Mouse (Mus musculus) R1 (cell line): ENCODE data around the gene Celf2.
A peak's percentile ranks its signal among the peaks of the same experiment; 100 is the strongest.

Source experiments
- DNase-seq: peaks from one replicate; pipeline ENCODE4 v3.0.0-alpha.2; 2018; ENCODE audit warnings: low read depth, low spot score

Gene Celf2

GRCm38 (mm10) chr2:7026737-7027136 is 482.6 kb downstream of the Celf2 start:
- DNase-seq, result no peak

GRCm38 (mm10) chr2:7025594-7025993 is 483.8 kb downstream of the Celf2 start:
- no peak for DNase-seq

- no peak for DNase-seq
Measured at GRCm38 (mm10) chr2:7022184-7022583, 487.2 kb downstream of the Celf2 start.

DNA sequence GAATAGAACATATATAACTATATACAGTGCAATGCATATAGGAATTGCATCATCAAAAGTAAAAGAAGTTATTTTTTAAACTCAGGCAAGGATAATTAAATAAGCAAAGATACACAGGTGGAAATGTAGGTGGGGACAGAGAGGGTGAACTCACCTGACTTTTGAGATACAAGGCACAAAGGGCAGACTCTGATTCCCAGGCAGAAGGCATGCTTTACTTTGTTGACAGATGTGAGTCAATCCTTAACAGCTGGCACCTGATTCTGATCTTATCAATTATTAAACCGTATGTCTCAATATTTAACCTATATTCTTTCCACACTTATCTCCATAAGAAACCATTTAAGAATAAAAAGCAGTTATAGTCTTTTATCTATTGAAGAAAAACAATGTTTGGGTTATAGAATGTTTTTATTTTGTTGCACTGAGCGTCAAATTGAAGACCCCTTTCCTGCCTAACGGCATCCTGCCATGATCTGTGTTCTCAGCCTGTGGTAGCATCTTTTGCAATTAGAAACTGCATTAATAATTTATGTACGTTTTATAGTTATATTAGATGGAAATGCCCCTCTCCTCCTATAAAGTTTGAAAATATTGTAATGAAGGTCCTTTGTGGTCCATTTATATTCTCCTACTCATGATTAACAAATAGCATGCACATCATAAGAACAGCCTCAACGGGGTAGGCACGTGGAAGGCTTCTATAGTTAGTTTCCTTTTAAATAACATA is 491.8 kb downstream of the Celf2 start:
- no peak for DNase-seq

- no peak for DNase-seq
Measured at GRCm38 (mm10) chr2:7013126-7013525, 496.2 kb downstream of the Celf2 start.

DNA sequence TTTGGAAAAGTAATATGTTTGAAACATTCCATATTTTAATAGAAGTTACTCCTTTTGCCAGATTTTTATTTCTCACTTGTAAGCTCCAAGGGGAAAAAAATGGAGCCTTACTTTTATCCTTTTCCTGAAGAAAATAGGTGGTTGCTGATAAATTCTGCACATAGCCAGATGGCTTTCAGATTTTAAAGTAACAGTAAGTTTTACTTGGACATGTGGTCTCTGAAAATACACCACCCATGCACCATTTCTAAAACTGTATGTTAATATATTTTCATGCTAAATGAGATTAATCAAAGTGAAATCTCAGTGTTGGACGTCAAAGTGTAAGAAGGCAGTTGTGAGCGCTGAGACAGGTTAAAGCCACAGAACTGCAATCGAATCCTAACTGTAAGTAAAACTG is 502.5 kb downstream of the Celf2 start:
- no peak for DNase-seq

- DNase-seq, result no peak
Measured at GRCm38 (mm10) chr2:7001967-7002366, 507.4 kb downstream of the Celf2 start.

GRCm38 (mm10) chr2:6991010-6991421 is 518.3 kb downstream of the Celf2 start:
- DNase-seq, result no peak

- DNase-seq, result no peak
Measured at GRCm38 (mm10) chr2:6985706-6986105, 523.7 kb downstream of the Celf2 start.

GRCm38 (mm10) chr2:6983902-6984301 is 525.5 kb downstream of the Celf2 start:
- DNase-seq, result no peak

DNA sequence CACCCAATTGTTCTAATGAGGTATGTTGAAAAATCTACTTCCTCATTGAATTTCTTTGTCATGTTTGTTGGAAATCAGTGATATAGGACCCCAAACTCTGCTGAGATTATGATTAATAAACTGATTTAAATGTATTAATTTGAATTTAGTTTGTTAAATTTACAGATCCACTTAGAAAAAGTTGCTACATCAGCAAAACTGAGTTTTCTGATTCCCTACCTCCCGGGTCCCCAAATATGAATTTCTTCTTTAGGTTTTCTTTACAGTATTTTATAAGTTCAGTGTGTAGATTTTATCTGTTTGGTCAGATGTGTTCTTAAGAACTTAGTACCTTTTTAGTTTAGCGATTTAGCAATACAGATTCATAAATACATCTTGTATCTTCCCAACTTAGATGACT is 533.1 kb downstream of the Celf2 start:
- DNase-seq, result no peak

- DNase-seq, result no peak
Measured at GRCm38 (mm10) chr2:6969228-6969627, 540.1 kb downstream of the Celf2 start.

- DNase-seq, result peak; percentile 5
Measured at GRCm38 (mm10) chr2:6965243-6965642, 544.1 kb downstream of the Celf2 start.

DNA sequence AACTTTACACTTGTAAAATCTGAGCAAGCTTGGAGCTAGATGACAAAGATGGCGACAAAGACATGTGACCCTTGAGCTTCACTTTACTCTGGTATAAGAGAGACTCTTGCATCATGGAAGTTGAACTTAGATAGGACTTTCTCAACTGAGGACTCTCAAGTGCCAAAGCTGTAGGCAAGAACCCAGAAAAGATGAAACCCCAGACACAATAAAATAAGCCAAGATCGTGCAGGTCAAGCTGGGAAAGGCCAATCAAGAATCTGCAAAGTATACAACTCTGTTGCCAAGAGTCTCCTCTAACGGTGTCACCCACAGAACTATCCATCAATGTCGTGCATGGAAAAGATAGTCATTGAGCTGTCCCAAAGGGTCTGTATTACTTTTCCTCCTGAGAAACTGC is 558.7 kb downstream of the Celf2 start:
- DNase-seq, result no peak

GRCm38 (mm10) chr2:6945638-6946415 is 563.5 kb downstream of the Celf2 start:
- DNase-seq, result no peak

DNA sequence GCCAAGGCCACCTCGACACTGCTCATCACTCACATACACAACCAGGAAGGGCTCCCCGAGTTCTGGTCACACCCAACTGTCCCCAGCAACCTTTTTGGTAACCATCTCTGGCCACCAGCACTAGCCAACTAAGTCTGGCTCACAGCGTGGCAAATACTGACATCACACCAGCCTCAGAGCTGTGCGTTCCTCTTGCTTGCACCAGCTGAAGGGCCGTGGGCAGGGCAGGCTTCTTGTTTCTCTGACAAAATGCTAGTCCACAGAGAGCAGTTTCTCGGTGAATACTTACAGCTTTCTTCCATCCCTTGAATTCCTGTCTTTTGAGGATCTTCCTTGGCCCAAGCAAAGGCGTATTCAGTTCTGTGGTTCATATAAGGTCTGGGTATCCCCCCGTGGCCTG is 565.7 kb downstream of the Celf2 start:
- DNase-seq, result no peak

DNA sequence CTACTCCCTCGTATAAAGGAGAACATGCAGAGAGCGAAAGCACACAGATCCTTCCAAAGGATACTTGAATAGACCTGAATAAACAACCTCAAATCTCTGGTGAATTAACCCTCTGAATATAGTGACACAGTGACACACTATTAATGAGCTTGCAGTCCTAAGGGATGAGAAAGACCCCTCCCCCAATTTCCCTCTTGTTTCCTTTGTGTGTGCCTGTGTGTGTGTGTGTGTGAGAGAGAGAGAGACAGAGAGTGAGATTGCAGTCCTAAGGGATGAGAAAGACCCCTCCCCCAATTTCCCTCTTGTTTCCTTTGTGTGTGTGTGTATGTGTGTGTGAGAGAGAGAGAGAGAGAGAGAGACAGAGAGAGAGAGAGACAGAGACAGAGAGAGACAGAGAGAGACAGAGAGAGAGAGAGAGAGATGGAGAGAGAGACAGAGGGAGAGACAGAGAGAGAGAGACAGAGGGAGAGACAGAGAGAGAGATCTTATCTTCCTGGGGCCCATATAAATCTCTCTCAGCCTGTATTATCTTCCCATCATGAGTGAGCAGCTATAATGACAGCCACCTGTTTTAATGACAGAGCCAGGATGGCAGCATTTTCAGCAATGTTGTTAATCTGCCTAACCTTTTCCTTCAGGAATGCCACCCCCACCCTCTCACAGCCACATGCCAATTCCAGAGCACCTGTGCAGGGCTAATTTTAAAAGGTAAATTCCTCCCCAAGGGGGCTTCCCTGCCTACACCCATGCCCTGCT is 566.5 kb downstream of the Celf2 start:
- DNase-seq, result no peak

DNA sequence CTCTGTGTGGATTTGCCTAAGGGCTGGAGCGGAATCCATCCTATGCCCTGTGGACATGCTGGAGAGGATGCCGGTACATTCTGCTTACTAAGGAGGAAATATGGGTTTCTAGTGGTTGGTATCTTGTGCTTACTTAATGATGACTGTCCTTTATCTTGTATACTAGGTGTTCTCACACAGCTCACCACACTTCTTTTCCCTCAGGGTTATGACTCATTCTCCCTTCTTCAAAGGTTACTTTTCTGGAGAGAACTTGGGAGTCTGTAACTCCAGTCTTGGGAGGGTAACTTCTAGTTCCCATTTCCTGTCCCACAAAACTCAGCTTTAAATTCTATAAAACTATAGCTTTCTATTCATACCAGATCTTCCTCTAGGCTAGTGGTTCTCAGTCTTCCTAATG is 570.2 kb downstream of the Celf2 start:
- DNase-seq, result no peak

- no peak for DNase-seq
Measured at GRCm38 (mm10) chr2:6933130-6933529, 576.2 kb downstream of the Celf2 start.

DNA sequence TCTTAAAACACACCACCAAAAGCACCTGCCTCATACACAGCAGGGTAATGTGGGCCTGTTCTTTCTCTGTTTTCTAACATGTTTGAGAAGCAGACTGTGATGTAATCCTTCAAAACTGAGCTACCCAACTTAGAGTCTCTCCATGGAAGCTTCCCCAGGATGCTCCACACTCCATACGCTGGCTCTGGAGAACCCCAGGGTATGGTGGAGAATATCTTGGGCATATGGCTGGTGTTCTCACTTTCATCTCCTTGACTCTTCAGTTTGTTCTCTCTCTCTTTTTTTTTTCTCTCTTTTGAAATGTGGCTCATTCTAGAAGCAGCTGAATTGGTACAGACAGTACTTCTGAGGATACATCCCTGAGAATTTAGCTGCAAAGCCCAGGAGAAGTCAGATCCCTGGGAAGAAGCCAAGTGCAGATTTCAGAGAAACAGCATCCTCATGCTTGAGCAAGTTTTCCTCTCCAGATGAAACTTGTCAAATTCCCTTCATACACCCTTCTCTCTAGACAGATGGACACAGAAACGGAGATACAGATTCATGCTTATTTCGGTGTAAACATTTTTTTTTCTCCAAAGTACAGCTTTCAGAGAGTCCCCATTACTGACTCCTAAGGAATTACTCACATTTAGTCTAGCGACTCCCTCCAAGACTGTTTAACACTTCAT is 581.5 kb downstream of the Celf2 start:
- DNase-seq, result no peak

GRCm38 (mm10) chr2:6925505-6925904 is 583.9 kb downstream of the Celf2 start:
- no peak for DNase-seq
